Mouse (Mus musculus) cerebellum, adult 11 months (tissue): ENCODE data around the gene Axl.
A peak's percentile ranks its signal among the peaks of the same experiment; 100 is the strongest.
"Not testable (repeated sequence)": the region's sequence is repeated elsewhere in the genome, so short reads cannot be mapped to it uniquely, and the experiment has no call there.

Experiments
- DNase-seq: peaks from one replicate; pipeline ENCODE4 v3.0.0; 2022

The Axl gene

DNA sequence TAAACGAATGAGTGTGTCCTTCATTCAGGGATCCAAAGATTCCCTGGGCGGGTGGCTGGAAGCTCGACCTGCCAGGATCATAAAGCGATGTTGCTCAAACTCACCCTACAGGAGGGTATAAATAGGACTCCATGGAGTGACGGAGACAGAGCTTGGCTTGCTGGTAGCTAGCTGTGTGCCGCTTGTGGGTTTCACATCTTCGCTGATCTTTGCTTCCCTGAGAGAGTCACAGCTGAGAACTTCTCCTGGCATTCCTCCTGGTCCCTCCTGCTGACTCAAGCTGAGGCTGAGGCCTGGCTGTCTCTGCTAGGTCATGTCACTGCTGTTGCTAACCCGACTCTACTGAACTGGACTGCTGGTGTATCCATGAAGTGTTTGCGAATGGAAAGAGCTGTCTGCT lies 4.5 kb upstream of the Axl start:
- DNase-seq = not testable (repeated sequence)

DNA sequence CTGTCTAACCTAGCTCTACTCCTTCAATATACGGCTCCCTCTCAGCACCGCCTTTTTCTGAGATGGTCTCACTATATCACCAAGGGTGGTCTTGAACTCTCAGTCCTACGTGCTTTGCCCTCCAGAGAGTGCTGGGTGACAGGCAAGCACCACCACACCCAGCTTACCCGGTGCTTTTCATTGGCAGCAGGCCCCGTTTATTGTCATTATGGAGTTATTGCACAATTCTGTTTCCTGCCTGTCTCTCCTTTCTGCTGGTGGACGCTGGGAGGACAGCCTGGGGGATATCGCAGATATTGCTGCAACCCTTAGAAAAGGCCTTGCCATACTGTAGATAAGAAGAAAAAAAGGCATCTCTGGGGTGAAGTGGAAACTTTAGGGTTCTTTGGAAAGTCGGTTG lies 2.1 kb upstream of the Axl start:
- DNase-seq = no peak

DNA sequence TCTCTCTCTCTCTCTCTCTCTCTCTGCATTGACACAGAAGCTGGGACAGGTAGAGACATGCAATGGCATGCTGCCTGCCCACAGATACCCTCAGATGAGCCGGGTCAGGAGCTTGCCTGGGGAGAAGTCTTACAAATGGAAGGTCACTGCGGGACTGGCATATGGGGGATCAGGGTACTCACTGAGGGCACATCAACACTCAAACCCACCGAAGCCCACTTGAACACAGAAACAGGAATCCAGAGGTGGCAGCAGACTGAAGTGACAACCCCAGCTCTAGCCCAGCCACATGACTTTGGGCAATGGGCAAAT lies 580 bp upstream of the Axl start:
- no peak for DNase-seq

DNA sequence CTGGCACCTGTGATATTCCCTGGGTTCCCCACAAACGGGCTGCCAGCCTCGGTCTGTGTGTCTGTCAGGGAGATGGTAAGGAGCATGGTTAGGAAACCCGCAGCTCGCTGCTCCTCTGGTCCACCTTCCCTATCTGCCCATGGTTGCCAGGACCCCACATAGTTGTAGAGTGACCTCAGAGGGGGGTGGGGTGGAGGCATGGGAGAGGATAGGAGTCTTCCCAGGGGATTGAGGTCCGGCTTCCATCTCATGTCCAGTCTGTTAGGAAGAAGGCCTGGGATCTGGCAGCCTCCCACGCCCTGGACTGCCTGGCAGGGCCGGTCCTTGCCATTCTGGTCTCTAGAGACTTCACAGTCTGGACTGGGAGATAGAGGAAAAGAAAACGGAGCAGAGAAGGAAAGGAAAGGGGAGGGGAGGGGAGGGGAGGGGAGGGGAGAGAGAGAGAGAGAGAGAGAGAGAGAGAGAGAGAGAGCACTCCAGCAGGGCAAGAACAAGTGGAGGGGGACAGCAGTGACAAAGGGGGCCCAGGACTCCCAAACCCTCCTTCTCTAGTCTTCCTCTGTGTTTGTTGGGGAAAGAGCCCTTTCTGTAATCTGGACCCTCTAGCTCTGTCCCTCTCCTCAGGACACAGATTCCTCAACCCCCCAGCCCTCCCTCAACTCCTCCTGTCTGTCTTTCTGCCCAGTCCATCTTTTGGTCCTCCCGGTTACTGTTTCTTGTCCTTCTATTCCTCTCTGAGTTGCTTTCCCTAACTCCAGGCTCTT lies 867 bp downstream of the Axl start:
- no peak for DNase-seq

DNA sequence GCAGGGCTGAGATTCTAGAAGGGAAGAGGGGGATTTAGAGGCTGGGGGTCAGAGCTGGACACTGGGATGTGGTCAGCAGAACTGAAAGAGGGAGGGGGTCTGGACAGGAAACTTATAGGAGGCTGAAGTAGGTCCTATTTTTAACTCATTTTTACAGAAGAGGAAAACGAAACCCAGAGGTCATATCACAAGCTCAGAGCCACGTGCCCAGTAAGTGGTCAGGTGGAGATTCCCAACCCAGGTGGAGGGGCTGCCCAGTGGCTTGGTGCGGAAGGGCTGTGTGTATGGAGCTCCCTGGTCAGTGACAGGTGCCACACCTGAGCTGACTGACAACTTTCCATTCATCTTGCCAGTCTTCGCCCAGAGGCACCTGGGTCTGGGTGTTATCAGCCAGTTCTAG lies 1.5 kb downstream of the Axl start:
- no peak for DNase-seq

DNA sequence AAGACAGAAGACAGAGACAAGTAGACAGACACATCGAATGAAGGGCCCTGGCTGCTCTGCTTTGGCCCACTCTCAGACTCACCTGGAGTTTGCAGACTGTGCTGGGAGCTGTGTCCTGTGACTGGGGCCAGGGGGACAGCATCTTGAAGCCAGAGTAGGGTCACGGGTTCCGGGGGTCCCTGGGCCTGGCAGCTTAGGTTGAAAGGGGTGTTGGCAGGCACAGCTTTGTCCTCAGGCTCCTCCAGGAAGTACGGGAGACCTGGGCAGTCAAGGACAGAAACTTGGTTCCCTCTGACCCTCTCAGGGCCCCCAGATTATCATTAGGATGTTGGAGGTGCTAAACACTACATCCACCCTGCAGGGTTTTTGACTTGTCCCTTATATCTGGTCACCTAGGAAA lies 2.8 kb downstream of the Axl start:
- no peak for DNase-seq

DNA sequence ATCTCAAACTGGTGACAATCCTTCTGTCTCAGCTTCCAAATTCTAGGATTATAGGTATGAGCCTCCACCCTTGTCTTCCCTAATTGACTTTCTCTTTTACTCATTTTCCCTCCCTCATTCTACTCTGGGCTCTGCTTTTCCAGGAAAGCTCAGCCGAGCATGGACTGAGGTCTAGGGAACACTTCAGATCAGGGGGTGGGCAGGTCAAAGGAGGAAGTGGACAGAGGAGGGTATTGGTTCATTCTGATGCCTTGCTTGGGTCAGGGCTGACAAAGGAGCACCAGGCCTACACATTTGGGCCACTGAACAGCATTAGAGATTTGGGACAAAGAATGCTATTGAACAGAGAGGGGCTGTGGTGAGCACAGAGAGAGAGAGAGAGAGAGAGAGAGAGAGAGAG lies 3.7 kb downstream of the Axl start:
- DNase-seq = no peak

DNA sequence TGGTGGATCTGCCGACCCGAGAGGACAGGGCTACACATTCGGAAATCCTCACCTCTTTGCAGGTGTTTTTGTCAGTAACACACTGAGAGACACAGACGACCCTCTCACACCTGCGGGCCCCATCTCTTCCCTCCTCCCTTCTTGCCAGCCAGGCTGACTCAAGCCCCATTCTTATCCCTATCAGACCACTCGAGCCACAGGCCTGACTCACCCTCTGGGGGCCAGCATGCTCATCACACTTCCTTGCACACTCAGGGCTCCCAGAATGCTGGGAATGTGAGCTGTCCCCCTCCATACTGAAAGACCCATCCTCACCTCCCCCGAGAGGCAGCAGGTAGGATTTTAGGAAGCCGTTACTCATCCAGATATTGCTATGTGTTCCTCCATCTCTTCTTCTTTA lies 4.8 kb downstream of the Axl start:
- no peak for DNase-seq

DNA sequence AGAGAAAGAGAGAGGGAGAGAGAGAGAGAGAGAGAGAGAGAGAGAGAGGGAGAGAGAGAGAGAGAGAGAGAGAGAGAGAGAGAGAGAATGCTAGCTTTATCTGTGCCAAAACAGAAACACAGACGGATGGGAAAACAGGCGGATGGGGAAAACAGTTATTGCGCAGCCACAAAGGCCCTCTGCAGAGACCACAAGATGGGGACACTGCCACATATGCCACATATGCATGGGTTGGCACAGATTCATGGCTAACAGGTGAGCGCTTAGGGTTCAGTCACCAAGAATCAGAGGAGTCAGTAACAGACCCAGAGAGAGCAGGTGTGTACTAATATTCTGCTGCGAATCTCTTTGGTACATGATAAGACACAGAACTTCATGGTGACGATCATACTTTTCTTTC lies 5.8 kb downstream of the Axl start:
- no peak for DNase-seq

DNA sequence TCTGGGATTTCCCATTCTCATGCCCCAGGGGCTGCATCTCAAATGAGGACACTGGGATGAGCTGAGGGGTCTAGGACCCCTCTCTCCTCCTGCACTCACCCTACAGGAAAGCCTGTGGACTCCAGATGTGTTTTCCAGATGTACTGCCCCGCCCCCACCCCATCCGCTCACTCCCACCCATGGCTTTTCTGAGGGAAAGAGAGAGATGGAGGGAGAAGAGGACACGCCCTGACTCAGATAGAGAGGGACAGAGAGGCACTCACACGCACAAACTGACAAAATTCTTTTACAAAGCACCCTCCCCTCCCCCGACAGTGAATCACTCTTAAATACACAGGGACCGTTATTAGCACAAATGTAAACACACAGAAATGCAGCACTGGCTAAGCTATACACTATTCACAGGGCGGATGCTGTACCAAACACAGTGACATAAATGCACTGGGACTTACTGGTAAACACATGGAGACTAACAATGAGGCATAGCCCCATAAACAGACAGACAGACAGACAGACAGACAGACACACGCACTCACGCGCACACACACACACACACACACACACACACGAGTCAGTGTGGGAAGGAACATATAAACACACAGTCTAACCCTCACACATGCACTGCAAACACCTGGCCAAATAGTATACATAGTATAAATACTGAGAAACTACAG lies 6.4 kb downstream of the Axl start:
- DNase-seq = no peak

DNA sequence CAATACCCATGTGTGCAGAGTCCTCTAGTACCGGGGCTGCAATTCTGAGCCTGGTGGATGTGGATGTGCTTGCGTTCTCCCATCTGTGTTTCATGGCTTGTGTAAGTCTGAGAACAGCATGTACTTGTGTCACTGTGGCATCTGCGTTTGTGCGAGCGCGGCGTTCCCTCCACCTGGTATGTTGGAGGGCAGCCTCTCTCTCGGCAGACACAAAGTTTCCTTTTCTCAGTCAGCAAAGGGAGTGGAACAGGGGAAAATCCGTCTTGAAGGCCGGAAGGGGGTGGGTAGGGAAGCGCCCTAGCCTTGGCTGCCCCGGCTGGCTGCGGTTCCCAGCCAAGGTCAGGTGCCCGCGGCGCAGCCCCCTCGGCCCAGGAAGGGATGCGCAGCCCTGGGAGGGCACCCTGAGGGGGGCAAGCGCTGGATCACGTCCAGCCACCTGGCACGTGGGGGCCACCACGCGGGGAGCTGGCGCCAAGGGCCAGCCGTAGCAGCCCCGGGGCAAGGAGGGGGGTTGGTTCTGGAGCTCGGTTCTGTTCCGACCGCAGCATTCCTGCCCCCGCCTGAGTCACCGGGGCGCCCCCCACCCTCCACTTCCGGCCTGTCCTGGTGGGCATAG lies 7.1 kb downstream of the Axl start:
- no peak for DNase-seq

DNA sequence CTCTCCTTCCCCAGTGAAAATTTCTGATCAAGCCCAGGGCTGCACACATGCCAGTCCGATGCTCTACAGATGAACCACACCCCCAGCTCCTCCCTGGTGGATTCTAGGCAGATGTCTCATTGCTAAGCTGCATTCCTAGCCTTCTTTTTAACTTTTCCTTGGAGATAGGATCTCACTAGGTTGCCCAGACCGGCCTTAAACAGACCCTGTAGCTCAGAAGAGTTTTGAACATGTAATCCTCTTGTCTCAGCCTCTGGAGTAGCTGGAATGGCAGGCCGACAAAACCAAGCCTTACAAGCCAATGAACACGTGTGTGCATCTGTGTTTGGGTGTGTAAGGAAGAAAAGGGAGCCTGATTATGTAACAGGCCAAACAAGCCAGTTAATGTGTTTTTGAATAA lies 7.8 kb downstream of the Axl start:
- no peak for DNase-seq

DNA sequence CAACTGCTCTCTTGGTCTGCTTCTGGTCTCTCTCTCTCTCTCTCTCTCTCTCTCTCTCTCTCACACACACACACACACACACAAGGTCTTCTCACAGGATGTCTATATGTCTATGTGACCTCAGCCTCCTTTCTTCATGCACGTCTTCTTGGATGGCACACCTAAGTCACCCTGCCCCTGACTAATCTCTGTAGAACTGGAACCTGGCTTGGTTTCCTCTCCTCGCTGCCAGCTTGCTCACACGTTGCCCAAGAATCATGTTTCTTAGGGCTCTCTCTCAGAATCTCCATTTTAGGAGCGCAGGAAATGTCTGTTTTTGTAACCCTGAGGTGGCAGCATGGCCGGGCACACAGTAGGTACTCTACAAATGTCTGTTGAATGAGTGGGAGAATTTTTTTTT lies 8.5 kb downstream of the Axl start:
- DNase-seq = no peak

DNA sequence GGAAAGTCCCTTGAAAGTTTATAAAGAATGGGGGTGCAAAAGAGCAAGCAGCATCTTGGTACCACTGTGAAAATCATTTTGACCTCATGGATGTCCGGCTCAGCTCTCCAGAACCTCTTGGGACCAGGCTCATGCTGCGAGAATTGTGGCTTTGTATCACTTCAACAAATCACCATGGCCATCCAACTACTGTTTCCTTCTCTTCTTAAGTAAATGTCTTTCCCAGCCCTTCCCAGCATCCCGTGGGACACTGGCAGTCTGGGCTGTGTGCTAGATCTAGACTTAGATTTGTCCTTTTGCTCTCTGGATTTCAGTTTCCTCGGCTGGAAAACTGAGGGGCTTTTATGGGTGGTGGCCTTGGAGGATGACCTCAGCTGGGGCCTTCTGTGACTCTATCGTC lies 20.3 kb downstream of the Axl start:
- DNase-seq = no peak

DNA sequence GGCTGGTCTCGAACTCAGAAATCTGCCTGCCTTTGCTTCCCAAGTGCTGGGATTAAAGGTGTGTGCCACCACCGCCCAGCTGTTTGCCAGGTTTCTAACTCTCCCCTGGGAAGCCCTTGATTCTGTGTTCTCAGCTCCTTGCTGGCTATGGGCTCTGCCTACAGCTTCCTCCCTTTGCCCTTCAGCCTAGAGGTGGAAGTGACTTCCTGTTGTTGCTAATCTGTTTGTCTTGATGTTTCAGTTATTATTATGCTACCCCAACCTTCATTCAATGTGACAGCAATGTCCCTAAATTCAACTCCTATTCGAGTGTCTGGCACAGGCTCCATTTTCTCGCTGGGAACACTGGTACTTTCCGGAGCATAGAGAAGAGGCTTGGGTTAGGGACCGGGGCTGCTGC lies 22.4 kb downstream of the Axl start:
- DNase-seq = no peak

DNA sequence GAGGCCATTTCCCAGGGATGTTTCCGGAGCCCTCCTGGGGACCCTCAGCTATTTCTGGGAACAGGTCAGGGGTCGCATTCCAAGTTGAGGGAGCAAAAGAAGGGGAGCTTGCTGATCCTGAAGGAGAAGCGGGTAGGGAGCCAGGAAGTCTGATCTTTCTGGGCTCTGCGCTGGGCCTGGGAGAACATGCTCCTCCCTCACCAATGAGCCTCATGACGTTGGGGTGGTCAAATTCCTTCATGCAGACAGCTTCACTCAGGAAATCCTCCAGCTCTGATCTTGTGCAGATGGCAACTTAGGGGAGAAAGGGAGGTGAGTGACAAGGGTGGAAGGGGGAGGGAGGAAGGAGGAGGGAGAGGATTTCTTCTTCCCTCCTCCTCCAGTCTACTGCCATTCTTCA lies 24.3 kb downstream of the Axl start:
- no peak for DNase-seq

DNA sequence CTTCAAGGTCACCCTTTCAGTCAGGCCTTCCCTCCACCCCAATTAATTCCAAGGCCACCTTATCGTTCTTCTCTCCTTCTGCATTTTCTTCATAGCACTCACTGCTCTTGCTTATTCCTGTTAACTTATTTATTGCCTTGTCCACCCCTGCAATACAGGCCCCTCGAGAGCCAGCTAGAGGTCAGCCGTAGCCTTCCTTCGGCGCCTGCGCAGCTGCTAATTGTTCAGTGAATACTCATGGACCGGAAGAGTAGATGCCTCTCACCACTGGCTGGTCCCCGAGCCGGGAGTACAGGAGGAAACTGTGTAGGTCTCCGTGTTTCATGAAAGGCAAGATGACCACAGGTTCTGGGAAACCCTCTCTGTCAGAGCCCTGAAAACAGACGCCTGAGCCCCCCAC lies 24.8 kb downstream of the Axl start:
- DNase-seq = no peak

DNA sequence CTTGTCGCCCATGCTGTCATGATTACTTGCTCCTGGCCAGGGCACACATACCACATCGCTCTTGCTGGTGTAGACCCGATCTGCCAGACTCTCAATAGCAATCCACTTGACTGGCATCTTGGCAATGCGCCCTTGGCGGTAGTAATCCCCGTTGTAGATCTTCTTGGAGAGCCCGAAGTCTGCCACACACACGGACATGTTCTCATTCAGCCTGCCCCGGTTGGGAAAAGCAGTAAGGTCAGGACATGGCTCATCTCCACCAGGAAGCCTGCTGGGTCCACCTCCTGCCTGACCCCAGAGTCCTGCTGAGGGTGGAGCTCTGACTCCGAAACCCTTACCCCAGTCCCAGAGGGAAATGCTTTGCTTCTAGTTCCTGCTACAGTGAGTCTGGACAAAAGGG lies 27.2 kb downstream of the Axl start:
- DNase-seq = no peak

DNA sequence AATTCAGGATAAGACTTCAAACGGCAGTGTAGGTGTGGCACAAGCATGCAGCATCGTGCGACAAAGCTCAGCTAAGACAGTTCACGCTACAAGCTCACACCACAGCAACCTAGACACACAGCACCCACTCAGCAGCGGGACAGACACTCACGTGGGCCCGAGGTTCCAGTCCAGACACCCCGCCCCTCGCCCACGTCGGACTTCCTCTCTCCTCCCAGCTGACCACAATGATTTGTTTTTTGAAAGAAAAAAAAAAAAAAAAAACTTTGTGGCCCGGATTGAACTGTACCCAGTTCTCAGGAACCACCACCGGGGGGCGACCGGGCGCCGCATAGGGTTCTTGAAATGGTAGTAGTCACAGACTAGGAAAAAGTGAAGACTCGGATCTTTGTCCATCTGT lies 32.5 kb downstream of the Axl start:
- DNase-seq = peak; percentile 76

DNA sequence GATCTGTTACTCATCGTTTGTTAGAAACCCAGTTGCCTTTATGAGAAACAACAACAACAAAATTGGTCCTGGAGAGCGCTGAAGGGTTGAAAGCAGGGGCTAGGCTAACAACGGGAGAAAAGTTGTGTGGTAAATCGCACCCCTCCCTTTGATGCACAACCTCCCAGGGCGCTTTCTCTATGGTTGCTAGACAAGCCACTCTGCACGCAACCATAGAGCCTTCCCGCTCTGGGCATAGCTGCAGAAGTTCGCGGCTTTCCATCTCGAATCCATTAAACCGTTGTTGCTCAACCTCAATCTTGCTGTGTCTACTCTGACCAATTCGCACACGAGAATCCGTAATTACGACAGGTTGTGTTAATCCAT lies 33.1 kb downstream of the Axl start:
- DNase-seq = no peak

DNA sequence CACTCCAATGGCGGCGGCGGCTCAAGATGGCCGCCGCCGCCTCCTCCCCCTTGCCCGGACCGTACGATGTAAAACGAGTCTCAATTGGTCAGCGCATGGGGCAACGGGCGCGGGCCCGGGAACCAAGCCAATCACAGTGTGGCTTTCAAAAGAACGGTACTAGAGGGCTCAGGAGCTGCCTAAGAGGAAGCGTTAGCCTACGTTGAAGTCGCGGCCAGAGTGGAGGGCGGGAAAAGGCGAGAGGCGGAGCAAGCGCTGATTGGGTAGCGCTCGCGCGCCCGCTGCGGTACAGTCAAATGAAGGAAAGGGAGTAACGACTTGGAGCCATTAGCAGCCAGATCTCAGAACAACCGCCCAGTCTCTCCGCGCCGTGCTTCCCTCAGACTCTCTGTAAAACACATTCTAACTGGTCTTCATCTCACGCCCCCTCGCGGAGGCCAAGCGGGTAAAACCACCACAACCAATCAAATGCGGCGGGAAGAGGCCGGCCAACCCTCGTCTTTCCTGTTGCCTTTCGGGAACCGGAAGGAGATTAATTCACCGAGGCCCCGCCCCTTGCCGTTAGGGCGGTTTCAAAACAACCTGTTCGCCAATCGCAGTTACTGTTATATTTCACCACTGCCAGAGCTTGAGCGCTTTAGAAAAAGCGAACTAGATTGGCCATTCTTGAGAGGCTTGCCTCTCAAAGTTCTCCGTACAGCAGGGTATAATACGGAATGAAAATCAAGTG lies 33.6 kb downstream of the Axl start, which contains the start of gene Hnrnpul1:
Gene Hnrnpul1, minus strand, starts transcription at position 20 of the 730 bp plus-strand sequence.
- peak; percentile 99 for DNase-seq

DNA sequence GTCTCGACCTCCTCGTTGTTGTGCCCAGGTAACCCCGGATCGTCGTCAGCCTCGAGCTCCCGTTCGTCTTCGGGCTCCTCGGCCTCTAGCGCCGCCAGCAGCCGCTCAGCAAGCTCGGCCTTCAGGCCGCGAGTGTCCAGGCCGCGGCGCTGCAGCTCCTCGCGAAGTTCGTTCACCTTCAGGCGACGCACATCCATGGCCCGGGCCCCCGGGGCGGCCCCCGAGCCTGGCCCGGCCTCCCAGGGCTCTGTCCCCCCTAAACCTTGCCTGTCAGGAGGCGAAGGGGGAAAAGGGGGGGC lies 34.1 kb downstream of the Axl start:
- no peak for DNase-seq

DNA sequence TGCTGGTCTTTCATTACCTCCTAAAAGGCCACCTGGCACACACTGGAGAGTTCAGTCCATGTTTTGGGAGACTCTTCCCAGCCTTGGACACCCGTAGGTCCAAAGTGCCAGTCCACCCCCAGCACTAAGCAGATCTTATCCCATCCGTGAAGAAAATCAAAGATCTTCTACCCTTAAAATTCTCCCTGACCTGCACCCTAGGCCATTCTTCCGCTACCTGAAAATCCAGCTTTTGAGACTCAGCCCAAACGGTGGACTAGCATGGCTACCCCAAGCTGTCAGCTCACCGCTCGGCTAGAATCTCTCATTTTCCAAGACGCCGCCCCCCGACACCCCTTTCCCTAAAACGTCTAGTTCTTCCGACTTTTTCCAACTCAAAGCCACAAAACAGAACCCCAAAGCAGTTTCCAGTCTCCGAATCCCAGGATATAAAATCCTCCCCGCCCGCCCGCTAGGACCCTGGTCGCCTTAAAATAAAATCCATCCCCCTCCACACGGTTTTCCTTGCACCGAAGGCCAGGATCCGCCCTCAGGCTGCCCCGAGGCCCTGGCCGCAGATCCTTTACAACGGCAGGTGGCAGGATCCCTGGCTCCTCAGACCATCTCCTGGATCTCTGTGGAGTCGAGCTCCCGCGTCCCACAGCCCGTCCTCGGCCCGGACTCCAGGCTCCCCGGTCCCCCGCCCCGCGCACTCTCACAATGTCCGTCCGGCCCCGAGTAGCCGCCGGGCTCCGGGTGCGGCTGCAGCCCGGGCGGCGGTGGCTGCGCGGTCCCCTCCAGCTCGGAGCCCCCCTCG lies 34.7 kb downstream of the Axl start:
- DNase-seq = no peak
